Mouse (Mus musculus): Measurements from ENCODE around the gene Gm36864.
"Not testable (repeated sequence)": the region's sequence is repeated elsewhere in the genome, so short reads cannot be mapped to it uniquely, and the experiment has no call there.

The Gm36864 gene

DNA sequence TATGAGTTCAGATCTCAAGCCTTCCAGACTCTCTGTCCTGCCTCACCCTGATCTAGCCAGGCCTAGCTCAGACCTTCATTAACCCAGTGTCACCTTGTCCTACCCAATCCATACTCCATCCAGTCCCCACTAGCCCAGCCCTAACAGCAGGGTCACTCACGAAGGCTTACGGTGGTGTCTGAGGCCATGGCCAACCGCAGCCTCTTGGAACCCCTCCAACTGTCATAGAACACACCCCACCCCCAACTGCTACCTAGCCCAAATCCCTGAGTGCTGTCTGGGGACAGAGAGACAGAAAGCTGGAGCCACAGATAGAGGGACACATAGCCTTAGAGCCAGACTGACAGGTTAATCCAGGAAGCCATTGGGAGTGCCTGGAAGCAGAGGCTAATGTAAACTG is at the start of gene Gm36864:
TSS of gene Gm36864 (plus strand) at position 269 of the 400 bp plus-strand sequence.
- no peak for DNase-seq (ENCODE audit: low spot score)

DNA sequence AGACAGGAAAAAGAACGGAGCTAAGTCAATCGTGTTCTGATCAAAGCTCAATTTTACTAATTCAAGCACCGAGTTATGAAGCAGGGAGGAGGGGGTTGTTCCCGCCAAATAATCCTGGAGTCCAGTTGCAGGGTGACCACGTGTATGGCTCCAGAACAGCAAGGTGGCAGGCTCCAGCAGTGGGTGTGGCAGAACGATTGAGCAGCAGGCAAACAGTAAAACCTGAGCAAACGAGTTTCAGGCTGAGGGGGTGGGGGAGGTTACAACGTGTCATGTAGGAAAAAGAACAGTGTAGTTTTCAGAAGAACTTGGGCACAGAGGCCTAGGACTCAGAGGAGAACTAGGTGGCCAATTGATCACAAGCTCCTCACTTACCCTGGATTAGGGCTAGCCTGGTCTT is 49.5 kb upstream of the Gm36864 start:
- not testable (repeated sequence) for DNase-seq (ENCODE audit: low spot score)

DNA sequence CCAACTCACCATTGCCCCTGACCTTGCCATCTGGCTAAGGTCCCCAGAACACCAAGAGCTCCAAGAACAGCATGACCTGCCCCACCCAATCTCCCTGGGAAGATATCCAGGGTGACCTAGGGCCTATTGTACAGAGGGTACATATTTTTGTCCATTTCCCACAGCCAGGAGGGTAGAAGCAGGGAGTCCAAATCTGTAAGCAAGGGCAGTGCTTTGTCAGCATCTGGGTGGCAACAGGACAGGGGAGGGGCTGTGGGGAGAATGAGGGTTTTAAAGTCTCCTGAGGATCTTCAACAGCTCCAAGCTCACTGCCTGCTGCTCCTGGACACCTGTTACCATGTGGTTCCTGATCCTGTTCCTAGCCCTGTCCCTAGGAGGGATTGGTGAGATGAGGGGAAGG is 48.0 kb upstream of the Gm36864 start, which contains the start of gene Klk1b24:
TSS of gene Klk1b24 (plus strand) at position 301 of the 400 bp plus-strand sequence.
- DNase-seq (ENCODE audit: low spot score), result not testable (repeated sequence)

GRCm38 (mm10) chr7:44193466-44193865 is 42.5 kb upstream of the Gm36864 start:
- not testable (repeated sequence) for DNase-seq (ENCODE audit: low spot score)

DNA sequence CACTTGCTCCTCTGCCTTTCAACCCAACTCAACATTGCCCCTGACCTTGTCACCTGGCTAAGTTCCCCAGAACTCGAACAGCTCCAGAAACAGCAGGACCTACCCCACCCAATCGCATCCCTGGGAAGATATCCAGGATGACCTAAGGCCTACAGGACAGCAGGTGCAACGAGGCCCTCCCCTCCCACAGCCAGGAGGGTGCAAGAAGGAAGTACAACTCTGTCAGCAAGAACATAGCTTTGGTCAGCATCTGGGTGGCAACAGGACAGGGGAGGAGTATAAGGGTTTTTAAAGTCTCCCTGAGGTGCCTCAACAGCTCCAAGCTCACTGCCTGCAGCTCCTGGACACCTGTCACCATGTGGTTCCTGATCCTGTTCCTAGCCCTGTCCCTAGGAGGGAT is 38.1 kb upstream of the Gm36864 start, which contains the start of gene Klk1b3:
TSS of gene Klk1b3 (plus strand) at position 301 of the 400 bp plus-strand sequence.
- DNase-seq (ENCODE audit: low spot score), result no peak

GRCm38 (mm10) chr7:44207135-44207534 is 28.8 kb upstream of the Gm36864 start, which contains the start of gene Klk1b4:
Gene Klk1b4, plus strand, starts transcription at chr7:44207435.
- DNase-seq (ENCODE audit: low spot score), result not testable (repeated sequence)

DNA sequence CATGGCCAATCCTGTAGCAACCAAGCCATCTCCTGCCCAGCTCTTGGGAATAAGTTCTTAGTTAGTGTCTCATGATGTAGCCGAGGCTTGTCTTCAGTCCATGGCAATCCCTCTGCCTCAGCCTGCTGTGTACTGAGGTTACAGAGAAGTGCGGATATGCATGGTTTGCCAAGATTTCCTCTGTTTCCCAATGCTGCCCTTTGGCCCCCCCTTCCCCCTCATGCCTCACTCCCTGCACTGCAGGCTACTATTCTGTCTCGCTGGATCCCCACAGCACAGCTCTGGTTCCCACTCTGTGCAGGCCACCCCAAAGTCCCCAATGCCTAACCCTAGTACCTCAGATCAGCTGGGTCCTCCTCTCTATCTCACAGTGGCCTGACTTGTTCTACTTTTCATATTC is 27.7 kb upstream of the Gm36864 start:
- no peak for DNase-seq (ENCODE audit: low spot score)

- no peak for DNase-seq (ENCODE audit: low spot score)
These were observed 20.3 kb upstream of the Gm36864 start, which contains the start of gene Klk1b5 for GRCm38 (mm10) chr7:44215645-44216044. Gene Klk1b5, plus strand, starts transcription at chr7:44215945.

GRCm38 (mm10) chr7:44221601-44222000 is 14.4 kb upstream of the Gm36864 start:
- DNase-seq (ENCODE audit: low spot score), result not testable (repeated sequence)

DNA sequence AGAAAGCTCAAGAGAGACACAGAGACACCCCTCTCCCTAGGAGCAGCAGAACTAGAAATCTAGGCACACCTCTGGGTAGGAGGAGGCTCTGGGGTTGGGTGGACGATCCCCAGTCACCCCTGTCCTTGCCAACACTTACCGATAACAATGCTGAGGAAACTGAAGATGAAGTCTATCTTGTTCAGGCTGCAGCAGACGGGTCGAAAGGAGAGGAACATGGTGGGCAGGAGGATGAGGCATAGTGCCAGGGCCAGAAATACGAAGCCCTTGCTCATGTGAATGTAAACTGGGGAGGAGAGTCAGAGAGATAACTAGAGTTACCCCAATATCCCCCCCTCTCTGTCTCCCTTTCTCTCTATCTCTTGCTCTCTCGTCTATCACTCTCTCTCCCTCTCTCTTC is 13.6 kb upstream of the Gm36864 start:
- not testable (repeated sequence) for DNase-seq (ENCODE audit: low spot score)

DNA sequence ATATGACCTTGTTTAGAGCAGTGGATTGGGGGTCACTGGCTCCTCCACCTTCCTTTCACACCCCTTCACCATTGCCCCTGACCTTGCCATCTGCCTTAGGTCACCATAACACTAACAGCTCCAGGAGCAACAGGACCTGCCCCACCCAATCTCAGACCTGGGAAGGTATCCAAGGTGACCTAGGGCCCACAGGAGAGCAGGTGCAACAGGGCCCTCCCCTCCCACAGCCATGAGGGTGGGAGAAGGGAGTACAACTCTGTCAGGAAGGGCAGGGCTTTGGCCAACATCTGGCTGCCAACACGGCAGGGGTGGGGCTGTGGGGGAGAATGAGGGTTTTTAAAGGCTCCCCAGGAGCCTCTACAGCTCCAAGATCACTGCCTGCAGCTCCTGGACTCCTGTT is 10.9 kb upstream of the Gm36864 start, which contains the start of gene Klk1:
TSS of gene Klk1 (plus strand) at position 285 of the 400 bp plus-strand sequence.
- no peak for DNase-seq (ENCODE audit: low spot score)

GRCm38 (mm10) chr7:44239913-44240312 is 3.9 kb downstream of the Gm36864 start:
- no peak for DNase-seq (ENCODE audit: low spot score)

- DNase-seq (ENCODE audit: low spot score), result no peak
These were observed 4.7 kb downstream of the Gm36864 start for GRCm38 (mm10) chr7:44240712-44241111.

DNA sequence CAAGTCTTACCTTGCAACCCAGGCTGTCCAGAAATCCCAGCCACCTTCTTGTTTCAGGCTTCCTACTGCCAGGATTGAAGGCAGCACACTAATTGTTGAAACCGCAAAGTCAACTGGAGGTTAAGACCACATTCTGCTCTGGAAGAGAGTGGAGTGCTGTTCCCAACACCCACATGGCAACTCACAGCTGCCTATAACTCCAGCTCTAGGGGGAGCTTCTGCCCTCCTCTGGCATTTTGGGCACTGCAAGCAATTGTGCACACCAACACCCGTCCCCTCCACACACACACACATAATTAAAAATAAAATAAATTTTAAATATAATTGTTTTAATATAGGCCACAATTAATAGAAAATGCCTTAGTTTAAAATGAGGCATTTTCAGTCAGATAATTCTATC is 5.2 kb downstream of the Gm36864 start:
- no peak for DNase-seq (ENCODE audit: low spot score)

DNA sequence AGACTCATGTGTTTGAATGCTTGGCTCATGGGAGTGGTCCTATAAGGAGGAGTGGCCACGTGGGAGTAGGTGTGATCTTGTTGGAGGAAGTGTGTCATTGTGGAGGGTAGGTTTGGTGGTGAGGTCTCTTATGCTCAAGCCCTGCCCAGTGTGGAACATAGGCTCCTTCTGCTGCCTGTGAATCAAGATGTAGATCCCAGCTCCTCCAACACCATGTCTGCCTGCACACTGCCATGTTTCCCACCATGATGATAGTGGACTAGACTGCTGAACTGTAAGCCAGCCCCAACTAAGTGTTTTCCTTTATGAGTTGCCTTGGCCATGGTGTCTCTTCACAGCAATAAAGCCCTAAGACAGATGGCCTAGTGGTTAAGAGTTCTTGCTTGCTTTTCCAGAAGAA is 8.1 kb downstream of the Gm36864 start:
- DNase-seq (ENCODE audit: low spot score), result no peak

DNA sequence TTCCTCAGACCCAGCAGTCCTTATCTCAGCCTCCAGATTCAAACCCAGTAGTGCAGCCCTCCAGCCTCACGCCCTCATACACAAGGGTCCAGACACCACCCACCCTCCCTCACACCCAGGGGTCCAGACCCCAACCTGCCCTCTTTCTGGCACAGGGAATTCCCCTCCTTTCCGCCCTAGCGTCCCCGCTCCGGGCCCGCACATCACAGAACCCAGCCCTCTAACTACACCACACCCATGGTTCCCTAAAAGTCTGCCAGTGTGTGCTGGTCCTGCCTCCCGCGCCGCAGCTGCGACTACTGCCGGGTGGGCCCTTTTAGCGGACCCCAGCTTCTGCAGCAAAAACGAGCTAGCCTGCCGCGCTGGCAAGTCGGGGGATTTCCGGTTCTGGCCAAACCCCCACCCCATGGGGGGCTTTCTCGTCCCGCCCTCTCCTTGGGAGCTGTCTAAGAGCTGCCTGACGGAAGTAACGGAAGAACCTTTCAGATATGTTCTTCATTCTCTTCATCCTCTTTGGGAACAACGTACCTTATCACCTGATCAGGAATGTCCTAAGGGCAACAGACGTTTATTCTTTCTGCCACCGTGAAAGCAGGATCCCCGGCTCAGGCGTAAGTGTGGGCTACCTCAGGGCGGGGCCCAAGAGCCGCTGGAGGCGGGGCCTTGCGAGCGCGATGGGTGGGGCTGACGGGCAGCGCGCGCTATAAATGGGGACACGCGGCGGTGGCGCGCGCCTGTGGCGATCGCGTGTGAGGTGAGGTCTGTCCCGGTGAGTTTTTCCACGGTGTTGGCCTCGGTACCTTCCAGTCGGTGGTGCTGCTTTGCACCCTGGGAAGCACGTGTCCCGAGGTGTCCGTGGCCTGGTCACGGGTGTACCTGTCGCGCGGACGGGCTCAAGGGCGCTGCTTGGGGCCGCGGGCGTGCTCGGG is 10.3 kb downstream of the Gm36864 start, which contains the start of the genes 1700028J19Rik and 2410002F23Rik:
TSS of gene 1700028J19Rik (minus strand) at position 641 of the 929 bp plus-strand sequence.
TSS of gene 2410002F23Rik (plus strand) at position 668 of the 929 bp plus-strand sequence.
- peak; percentile 82 for DNase-seq (ENCODE audit: low spot score)

DNA sequence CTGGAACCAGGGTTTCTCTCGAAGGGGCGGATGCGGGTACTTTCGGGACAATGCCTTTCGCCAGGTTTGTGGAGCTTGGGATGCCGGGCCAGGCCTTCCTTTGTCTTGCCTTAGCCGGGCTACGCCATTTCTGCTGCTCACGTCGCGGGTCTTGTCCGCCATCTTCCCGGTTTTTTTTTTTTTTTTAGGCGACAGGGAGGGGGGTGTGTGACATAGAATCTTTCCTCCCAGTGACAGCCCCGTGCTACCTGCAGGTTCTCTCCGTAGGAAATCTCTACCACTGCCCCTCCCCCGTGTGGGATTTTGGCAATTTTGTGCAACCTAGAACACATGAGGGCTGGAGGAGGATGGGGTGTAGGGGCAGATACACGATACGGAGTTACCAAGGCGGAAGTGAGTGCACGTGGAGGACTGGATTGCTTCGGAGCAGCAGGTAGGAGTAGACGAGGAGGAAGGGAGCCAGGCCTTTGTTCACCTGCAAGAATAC is 11.1 kb downstream of the Gm36864 start:
- no peak for DNase-seq (ENCODE audit: low spot score)

DNA sequence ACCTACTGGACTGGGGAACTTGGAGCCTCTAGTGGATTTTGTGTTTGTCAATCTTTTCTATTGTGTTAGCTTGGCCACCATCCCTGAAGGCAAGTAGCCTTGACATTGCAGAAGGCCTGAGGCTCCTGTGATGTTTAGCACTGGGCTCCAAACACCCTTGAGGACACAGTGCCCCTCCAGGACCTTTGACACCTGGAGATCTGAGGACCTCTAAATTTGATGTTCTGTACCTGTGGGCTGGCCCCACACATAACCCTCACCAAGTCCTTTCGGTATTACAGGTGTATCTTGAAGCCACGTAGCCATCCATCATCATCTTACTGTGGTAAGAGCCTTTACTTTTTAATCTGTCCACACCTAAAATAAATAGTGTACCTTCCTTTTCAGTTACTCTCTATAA is 12.0 kb downstream of the Gm36864 start:
- DNase-seq (ENCODE audit: low spot score), result no peak

GRCm38 (mm10) chr7:44249248-44249647 is 13.3 kb downstream of the Gm36864 start:
- no peak for DNase-seq (ENCODE audit: low spot score)

DNA sequence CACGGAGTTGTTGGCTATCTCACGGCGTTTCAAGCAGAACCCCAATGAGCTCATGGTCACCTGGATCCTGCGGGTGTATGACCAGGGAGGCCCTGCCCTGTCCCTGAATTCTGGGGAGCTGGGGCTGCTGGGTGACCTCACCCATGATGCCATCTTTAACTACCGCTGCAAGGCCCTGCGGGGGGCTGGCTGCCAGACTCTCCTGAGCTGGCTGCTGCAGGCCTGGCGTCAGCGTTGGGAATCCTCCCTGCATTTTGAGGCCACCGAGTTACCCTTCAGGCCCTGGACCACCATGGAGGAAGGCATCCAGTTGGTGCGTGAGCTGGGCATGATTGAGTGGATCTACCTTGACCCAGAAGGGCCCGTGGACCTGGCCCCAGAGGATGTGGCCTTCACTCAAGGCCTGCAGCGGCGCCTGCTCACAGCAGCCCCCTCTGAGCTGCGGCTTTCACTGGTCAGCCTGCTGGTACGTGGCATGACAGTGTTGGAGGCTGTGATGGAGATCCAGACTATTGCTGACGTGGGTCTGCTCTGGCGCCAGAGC is 14.8 kb downstream of the Gm36864 start:
- not testable (repeated sequence) for DNase-seq (ENCODE audit: low spot score)

DNA sequence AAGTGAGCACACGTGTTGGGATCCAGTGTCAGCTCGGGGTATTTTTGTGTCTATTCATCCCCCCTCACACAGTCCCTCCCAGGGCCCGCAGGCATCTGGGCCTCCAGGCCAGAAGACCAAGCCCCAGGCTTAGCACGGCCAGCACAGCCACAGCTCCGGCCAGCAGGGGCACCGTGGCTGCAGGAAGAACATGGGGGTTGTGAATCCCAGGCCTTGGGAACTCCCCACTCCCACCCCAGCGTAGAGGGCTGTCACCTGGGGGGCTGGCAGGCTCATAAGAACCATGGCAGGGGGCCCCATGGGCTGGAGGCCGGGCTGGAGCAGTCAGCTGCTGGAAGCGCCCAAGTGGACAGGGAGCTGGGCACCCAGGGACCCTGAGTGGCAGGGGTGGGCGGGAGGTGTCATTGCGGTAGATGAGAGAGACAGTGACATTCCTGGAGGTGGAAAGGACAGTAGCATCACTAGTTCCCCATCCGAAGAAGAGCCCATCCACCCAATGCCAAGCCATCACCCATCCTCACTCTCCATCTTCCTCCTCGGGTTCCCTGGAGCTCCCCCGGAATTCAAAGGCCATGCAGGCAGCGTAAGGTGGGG is 17.1 kb downstream of the Gm36864 start:
- DNase-seq (ENCODE audit: low spot score), result no peak

- DNase-seq (ENCODE audit: low spot score), result no peak
These were observed 19.0 kb downstream of the Gm36864 start for GRCm38 (mm10) chr7:44254930-44255329.

Data from ovary, adult 18-20 months (tissue).